Mouse (Mus musculus): ENCODE results near the gene Nrf1.

Gene Nrf1

GRCm38 (mm10) chr6:30173551-30174460, 126.0 kb downstream of the Nrf1 start:
- ATAC-seq (ENCODE audit: insufficient number of reproducible peaks, low FRiP score, low TSS enrichment): no peak

DNA sequence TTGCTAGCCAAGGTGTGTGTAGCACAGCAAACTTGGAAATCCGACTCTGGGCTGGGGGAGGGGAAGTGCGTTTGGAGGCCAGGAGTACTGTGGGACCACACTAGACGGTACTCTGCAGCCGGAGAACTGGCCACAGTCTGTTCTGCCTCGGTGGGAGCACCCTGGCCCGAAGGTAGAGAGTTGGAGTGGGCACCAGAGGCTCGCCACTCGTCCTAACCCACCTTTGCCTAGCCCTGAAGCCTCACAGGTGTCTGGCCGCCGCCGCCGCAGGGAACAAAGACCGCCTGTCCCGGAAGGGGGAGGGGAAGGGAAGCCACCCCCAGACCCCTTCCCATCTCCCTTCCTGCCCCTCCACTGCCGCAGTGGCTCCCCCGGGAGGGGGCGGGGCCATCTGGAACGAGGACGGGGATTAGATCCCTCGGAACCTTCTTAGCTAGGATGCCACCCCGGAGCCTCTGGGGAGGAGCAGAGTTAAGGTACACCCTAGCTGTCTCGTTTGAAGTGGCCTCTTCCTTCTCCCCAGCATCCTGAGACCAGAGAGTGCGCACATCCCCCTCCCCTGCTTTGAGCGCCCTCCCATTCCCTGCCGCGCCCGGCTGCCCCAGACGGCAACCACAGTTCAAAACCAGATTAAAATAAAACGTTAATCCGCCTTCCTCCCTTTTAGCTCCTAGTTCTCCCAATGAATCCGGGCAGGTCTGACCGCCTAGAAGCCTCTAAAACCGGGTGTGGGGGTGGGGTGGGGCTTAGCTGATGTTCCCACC, 126.9 kb downstream of the Nrf1 start:
- no peak for ATAC-seq (ENCODE audit: insufficient number of reproducible peaks, low FRiP score, low TSS enrichment)

DNA sequence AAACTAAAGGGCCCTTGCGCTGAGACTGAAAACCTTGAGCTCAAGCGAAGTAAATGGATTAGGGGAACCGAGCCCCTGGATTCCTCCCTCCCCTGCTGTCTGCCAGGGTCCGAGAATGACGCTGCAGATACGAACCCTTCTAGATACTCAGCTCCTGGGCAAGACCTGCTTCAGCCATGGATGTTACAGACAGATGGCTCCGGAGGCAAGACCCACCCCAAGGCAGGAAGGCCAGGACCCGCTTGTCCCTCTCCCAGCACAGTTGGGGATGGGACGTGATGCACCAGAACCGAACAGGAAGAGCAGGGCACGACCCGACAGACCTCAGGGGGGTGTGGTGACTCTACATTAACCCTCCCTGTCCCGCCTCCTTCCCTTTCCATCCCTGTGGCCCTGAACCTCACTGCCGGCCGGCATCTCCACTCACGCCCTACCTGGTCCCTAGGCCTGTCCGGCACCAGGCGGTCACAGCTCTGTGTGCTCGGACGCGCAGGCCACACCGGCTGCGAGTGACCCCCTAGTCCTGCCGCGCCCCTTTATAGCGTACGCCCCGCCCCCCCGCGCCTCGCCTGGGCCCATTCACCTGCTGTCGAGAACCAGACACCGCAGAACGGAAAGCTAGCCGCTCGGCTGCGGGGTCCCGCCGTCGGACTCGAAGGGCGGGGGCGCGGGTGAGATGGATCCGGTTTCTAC, 127.6 kb downstream of the Nrf1 start:
- ATAC-seq (ENCODE audit: insufficient number of reproducible peaks, low FRiP score, low TSS enrichment): no peak

GRCm38 (mm10) chr6:30175918-30176421, 128.2 kb downstream of the Nrf1 start:
- ATAC-seq (ENCODE audit: insufficient number of reproducible peaks, low FRiP score, low TSS enrichment): no peak

DNA sequence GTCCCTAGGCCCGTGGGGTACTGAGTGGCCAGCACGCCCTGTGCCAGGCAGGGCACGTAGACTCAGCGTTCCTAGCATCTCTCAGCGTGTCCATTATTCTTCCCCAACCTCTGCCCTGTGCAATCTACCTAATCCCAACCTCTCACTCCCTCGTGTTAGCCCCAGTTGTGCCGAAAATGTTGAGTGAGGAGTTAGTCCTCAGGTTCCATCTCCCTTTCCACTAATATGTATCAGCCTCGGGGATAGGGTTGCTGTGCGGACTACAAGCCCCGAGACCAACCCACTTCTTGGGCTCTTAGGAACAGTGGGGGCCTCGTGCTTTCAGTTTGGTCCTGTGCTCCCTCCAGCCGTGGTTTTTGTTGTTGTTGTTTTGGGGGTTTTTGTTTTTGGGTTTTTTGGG, 128.7 kb downstream of the Nrf1 start:
- ATAC-seq (ENCODE audit: insufficient number of reproducible peaks, low FRiP score, low TSS enrichment): no peak

DNA sequence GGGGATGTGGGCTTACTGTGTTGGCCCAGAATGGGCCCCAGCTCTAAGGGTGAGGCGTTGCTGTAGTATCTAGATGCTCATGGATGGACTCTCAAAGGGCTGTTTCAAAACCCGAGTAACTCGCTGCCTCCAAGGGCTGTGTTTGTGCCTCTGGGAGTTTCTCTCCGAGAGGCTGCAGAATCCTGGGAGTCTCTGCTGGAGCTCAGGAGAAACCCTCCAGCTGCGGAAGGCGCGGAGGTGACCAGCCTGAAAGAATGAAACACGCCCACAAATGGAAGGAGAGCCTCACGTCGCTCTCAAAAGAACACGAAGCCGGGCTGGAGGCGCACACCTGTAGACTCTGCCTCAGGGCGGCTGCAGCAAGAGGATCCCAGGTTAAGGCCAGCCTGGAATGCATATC, 129.5 kb downstream of the Nrf1 start:
- ATAC-seq (ENCODE audit: insufficient number of reproducible peaks, low FRiP score, low TSS enrichment): no peak

DNA sequence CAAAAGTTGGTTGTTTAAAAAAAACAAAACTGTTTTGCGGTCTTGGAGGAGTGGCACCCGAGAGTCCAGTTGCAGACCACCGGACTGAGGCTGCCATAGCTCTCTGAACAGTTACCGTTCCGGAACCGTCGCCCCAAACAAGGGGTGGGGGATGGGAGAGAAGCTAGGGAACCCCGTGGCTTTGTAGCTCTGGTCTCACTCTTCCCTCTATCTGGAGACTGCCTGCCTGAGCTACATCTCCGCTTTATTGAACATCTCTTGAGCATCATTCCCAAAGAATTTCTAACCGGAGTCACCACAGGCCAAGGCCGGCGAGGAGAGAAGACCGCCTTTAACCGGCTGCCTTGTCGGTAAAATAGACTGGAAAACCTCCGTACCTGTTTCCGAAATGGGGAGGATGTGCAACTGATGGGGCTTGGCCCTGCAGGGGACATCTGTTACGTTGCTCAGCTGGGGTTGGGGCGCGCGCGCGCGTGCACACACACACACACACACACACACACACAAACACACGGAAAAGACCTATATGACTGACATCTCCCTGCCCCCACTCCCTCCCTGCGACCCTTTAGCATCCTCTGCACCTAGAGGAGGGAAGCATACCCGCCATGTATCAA, 130.3 kb downstream of the Nrf1 start:
- no peak for ATAC-seq (ENCODE audit: insufficient number of reproducible peaks, low FRiP score, low TSS enrichment)

GRCm38 (mm10) chr6:30179046-30179445, 131.3 kb downstream of the Nrf1 start:
- no peak for ATAC-seq (ENCODE audit: insufficient number of reproducible peaks, low FRiP score, low TSS enrichment)

DNA sequence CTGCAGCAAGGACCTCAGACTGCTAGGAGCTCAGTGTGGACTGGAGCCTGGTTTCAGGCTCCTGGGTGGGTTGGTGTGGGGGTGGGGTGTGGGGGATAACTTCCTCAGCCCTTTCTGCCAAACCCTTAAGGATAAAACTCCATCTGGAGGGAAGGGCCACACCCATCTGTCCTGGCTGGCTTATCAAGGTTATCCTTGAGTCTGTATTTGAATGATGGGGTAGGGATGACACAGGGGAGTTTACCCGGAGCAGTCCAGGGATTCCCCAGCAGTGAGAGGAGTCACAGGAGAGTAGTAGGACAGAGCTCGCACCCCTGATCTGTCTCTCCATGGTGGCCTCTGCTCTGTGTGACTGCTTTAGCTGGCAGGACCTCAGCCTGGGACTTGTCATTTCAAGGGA, 132.5 kb downstream of the Nrf1 start:
- ATAC-seq (ENCODE audit: insufficient number of reproducible peaks, low FRiP score, low TSS enrichment): no peak

- ATAC-seq (ENCODE audit: insufficient number of reproducible peaks, low FRiP score, low TSS enrichment): no peak
These were observed 134.2 kb downstream of the Nrf1 start for GRCm38 (mm10) chr6:30182038-30182437.

GRCm38 (mm10) chr6:30183624-30184023, 135.8 kb downstream of the Nrf1 start:
- ATAC-seq (ENCODE audit: insufficient number of reproducible peaks, low FRiP score, low TSS enrichment): no peak

GRCm38 (mm10) chr6:30195656-30196055, 147.9 kb downstream of the Nrf1 start:
- no peak for ATAC-seq (ENCODE audit: insufficient number of reproducible peaks, low FRiP score, low TSS enrichment)

DNA sequence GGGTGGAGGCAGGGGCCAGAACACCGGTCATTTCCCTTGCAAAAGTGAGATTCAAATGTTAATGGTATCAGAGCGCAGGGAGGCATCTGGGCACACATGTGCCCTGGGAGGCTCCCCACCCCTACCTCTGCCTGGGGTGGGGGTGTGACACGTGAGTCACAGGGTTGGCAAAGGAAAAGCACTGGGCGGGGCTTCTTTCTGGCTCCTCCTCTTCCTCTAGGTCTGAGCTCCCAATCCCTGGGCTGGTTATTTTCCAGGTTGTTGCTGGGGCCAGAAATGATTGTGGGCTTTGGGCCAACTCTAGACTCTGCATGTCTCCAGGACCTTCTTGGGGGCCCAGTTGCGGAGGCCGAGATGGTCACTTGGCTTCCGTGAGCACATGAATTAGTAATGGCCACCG, 148.4 kb downstream of the Nrf1 start:
- ATAC-seq (ENCODE audit: insufficient number of reproducible peaks, low FRiP score, low TSS enrichment): no peak

Data from cerebellum, adult (tissue).